Mouse (Mus musculus) liver, postnatal 0 days (tissue): Measurements from ENCODE around the gene Rnf41.

Source experiments
- CTCF ChIP-seq: sonication (generic); IDR thresholded peaks from 2 replicates; pipeline ENCODE4 v1.5.1; 2016; ENCODE audit warnings: antibody characterized with exemption, low read depth
- EP300 ChIP-seq: IDR thresholded peaks from 2 replicates; pipeline ENCODE4 v1.6.1; 2016; ENCODE audit warnings: antibody characterized with exemption, low read depth, mild to moderate bottlenecking

DNA sequence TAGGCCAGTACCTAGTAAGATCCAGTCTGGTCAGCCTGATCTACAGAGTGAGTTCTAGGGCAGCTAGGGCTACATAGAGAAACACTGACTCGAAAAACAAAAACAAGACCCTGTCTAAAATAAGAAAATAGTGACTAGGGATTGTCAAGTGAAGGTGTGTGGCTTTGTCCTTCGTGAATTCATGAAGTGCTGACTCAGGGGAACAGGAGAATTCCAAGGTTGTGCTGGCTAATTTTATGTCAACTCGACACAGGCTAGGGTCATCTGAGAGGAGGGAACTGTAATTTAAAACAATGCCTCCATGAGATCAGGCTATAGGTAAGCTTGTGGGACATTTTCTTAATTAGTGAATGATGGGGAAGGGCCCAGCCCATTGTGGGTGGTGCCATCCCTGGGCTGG is 43.0 kb downstream of the Rnf41 start:
- TF ChIP-seq CTCF (no peak), EP300 (no peak)
